Mouse (Mus musculus) C2C12 (cell line): ENCODE data around the gene Mettl24.

Experiments
- CEBPB ChIP-seq: IDR thresholded peaks from one replicate; pipeline ENCODE4 v1.6.1; 2011; ENCODE audit warnings: low read depth, mild to moderate bottlenecking, control low read depth, moderate library complexity
- CTCF ChIP-seq: IDR thresholded peaks from one replicate; pipeline ENCODE4 v1.5.1; 2011; ENCODE audit not compliant: control insufficient read depth, insufficient read depth, insufficient read length
- FOSL1 ChIP-seq: IDR thresholded peaks from one replicate; pipeline ENCODE4 v1.8.0; 2011; ENCODE audit warnings: mild to moderate bottlenecking, low read length; ENCODE audit not compliant: poor library complexity, insufficient read depth, severe bottlenecking
- MAX ChIP-seq: IDR thresholded peaks from one replicate; pipeline ENCODE4 v1.6.1; 2011; ENCODE audit warnings: mild to moderate bottlenecking, control low read depth
- MYOD1 ChIP-seq: IDR thresholded peaks from one replicate; pipeline ENCODE4 v1.6.1; 2011; ENCODE audit warnings: low read depth; ENCODE audit not compliant: control insufficient read depth, insufficient read length
- USF1 ChIP-seq: IDR thresholded peaks from one replicate; pipeline ENCODE4 v1.6.1; 2011; ENCODE audit warnings: low read depth, mild to moderate bottlenecking, control low read depth, moderate library complexity

- TF ChIP-seq CTCF (no peak), MAX (no peak), USF1 (no peak), CEBPB (no peak), MYOD1 (no peak), FOSL1 (no peak)
Observed at GRCm38 (mm10) chr10:40740696-40741095, 57.6 kb downstream of the Mettl24 start.
